Mouse (Mus musculus): ENCODE results near the gene Arntl. TPM values are rescaled to one million over a fixed set of nuclear protein-coding genes. Genes with fewer than 3 reads are reported as not detected.

The Arntl gene
- polyA plus RNA-seq, 1 experiment from 2014 or later: 11.2 TPM

GRCm38 (mm10) chr7:113269081-113269480 lies 61.8 kb downstream of the Arntl start:
- no peak overlapping the region for H3K4me2 ChIP-seq (replicated peaks; ENCODE audit: low read depth, low read length)
- H3K9me3 ChIP-seq (ENCODE audit: control insufficient read depth, low read length): no peaks in the 10 kb centered on the region
- no peak overlapping the region for H3K4me3 ChIP-seq (ENCODE audit: low read length)
- no peak overlapping the region for H3K27ac ChIP-seq (ENCODE audit: low read depth, low read length)
- no peaks in the 10 kb centered on the region for H3K27me3 ChIP-seq (ENCODE audit: control insufficient read depth, insufficient read depth, low read length)
- no peaks in the 10 kb centered on the region for H3K36me3 ChIP-seq (ENCODE audit: control insufficient read depth, insufficient read depth, low read length)
- no peak for ATAC-seq (ENCODE audit: low FRiP score, low TSS enrichment)
- H3K4me1 ChIP-seq (ENCODE audit: control insufficient read depth, insufficient read depth, low read length): no peaks in the 10 kb centered on the region
- no peak overlapping the region for H3K9ac ChIP-seq (ENCODE audit: low read depth, low read length)

- H3K4me2 ChIP-seq (replicated peaks; ENCODE audit: low read depth, low read length): no peak overlapping the region
- no peaks in the 10 kb centered on the region for H3K9me3 ChIP-seq (ENCODE audit: control insufficient read depth, low read length)
- no peak overlapping the region for H3K4me3 ChIP-seq (ENCODE audit: low read length)
- H3K27me3 ChIP-seq (ENCODE audit: control insufficient read depth, insufficient read depth, low read length): no peaks in the 10 kb centered on the region
- H3K27ac ChIP-seq (ENCODE audit: low read depth, low read length): no peak overlapping the region
- no peak overlapping the region for H3K9ac ChIP-seq (ENCODE audit: low read depth, low read length)
- H3K36me3 ChIP-seq (ENCODE audit: control insufficient read depth, insufficient read depth, low read length): no peaks in the 10 kb centered on the region
- H3K4me1 ChIP-seq (ENCODE audit: control insufficient read depth, insufficient read depth, low read length): no peaks in the 10 kb centered on the region
- 69% methylated on average over 3 of the region's 3 CpGs for WGBS
- ATAC-seq (ENCODE audit: low FRiP score, low TSS enrichment): no peak
Observed at GRCm38 (mm10) chr7:113269921-113270320, 62.7 kb downstream of the Arntl start.

DNA sequence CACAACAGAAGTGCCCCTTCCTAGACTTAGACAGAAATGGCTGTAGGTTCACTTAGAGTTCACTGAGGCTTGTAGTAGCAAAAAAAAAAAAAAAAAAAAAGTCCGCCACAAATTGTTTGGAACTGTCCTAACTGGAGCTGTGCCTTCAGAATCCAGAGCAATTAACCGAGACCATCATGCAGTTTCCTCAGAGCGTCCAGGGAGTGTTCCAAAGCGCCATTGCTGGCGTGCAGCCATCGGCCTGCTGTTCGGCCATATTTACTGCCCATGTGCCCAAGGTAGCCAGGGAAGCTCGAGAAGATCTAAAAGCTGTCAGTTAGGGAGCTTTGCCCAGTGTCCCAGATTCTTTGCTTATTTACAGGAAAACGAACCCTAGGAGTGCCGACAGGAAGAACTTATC lies 63.3 kb downstream of the Arntl start:
- H3K4me2 ChIP-seq (replicated peaks; ENCODE audit: low read depth, low read length): no peak overlapping the region
- ATAC-seq (ENCODE audit: low FRiP score, low TSS enrichment): no peak
- WGBS: 79% methylated on average over 10 of the region's 10 CpGs

DNA sequence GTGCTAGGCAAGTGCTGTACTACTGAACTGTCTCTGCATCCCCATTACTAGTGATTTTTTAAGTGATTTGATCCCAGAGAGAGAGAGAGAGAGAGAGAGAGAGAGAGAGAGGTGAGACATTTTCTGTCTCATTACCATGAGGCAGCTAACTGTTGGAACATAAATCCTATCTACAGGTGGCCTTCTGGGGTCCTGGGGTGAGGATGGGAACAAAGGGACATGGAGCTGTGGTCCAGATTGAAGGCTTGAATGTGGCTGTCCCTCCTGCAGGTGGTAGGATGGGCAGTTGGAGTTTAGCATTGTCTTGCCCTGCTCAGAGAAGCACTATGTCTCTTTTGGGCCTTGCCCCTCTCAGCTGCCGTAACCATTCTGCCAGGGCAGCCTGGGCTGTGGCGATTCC lies 63.7 kb downstream of the Arntl start:
- H3K9me3 ChIP-seq (ENCODE audit: control insufficient read depth, low read length): no peaks in the 10 kb centered on the region
- no peak overlapping the region for H3K9ac ChIP-seq (ENCODE audit: low read depth, low read length)
- H3K27ac ChIP-seq (ENCODE audit: low read depth, low read length): no peak overlapping the region
- H3K36me3 ChIP-seq (ENCODE audit: control insufficient read depth, insufficient read depth, low read length): no peaks in the 10 kb centered on the region
- ATAC-seq (ENCODE audit: low FRiP score, low TSS enrichment): no peak
- no peaks in the 10 kb centered on the region for H3K4me1 ChIP-seq (ENCODE audit: control insufficient read depth, insufficient read depth, low read length)
- H3K4me2 ChIP-seq (replicated peaks; ENCODE audit: low read depth, low read length): no peak overlapping the region
- WGBS: 72% methylated on average over 2 of the region's 2 CpGs
- no peak overlapping the region for H3K4me3 ChIP-seq (ENCODE audit: low read length)
- no peaks in the 10 kb centered on the region for H3K27me3 ChIP-seq (ENCODE audit: control insufficient read depth, insufficient read depth, low read length)

More for the DNA sequence above, 63.3 kb downstream of the Arntl start:
- H3K4me1 ChIP-seq (ENCODE audit: control insufficient read depth, insufficient read depth, low read length): no peaks in the 10 kb centered on the region
- H3K4me3 ChIP-seq (ENCODE audit: low read length): no peak overlapping the region
- no peak overlapping the region for H3K27ac ChIP-seq (ENCODE audit: low read depth, low read length)
- no peaks in the 10 kb centered on the region for H3K36me3 ChIP-seq (ENCODE audit: control insufficient read depth, insufficient read depth, low read length)
- H3K9ac ChIP-seq (ENCODE audit: low read depth, low read length): no peak overlapping the region
- H3K27me3 ChIP-seq (ENCODE audit: control insufficient read depth, insufficient read depth, low read length): no peaks in the 10 kb centered on the region
- no peaks in the 10 kb centered on the region for H3K9me3 ChIP-seq (ENCODE audit: control insufficient read depth, low read length)

- Histone ChIP-seq H3K4me2 (replicated peaks; ENCODE audit: low read depth, low read length) (no peak overlapping the region), H3K9me3 (ENCODE audit: control insufficient read depth, low read length) (no peaks in the 10 kb centered on the region), H3K4me3 (ENCODE audit: low read length) (no peak overlapping the region), H3K4me1 (ENCODE audit: control insufficient read depth, insufficient read depth, low read length) (no peaks in the 10 kb centered on the region), H3K9ac (ENCODE audit: low read depth, low read length) (no peak overlapping the region), H3K27me3 (ENCODE audit: control insufficient read depth, insufficient read depth, low read length) (no peaks in the 10 kb centered on the region), H3K27ac (ENCODE audit: low read depth, low read length) (no peak overlapping the region), H3K36me3 (ENCODE audit: control insufficient read depth, insufficient read depth, low read length) (no peaks in the 10 kb centered on the region)
- 86% methylated on average over 5 of the region's 6 CpGs for WGBS
- no peak for ATAC-seq (ENCODE audit: low FRiP score, low TSS enrichment)
Observed at GRCm38 (mm10) chr7:113272338-113272997, 65.2 kb downstream of the Arntl start.

- Histone ChIP-seq H3K27ac (ENCODE audit: low read depth, low read length) (no peak overlapping the region), H3K36me3 (ENCODE audit: control insufficient read depth, insufficient read depth, low read length) (no peaks in the 10 kb centered on the region), H3K4me3 (ENCODE audit: low read length) (no peak overlapping the region), H3K27me3 (ENCODE audit: control insufficient read depth, insufficient read depth, low read length) (no peaks in the 10 kb centered on the region), H3K9ac (ENCODE audit: low read depth, low read length) (no peak overlapping the region), H3K4me1 (ENCODE audit: control insufficient read depth, insufficient read depth, low read length) (no peaks in the 10 kb centered on the region), H3K9me3 (ENCODE audit: control insufficient read depth, low read length) (no peaks in the 10 kb centered on the region), H3K4me2 (replicated peaks; ENCODE audit: low read depth, low read length) (no peak overlapping the region)
- WGBS: 69% methylated on average over 2 of the region's 2 CpGs
- ATAC-seq (ENCODE audit: low FRiP score, low TSS enrichment): no peak
Observed at GRCm38 (mm10) chr7:113277245-113277644, 70.0 kb downstream of the Arntl start.

DNA sequence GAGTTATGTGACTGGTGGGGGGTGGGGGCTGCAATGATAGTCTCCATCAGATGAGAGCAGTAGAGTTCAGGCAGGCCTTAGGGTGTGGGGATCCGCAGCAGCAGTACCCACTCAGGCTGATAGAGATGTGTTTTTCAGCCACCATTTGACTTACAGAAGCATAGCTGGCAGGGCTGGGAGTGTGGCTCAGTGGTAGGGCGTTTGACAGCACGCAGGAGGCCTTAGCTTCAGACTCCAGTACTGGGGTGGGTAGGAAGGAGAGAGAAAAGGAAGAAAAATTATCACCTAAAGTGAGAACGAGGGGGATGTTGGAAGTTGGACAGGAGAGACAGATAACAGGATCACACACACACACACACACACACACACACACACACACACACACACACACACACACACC lies 71.2 kb downstream of the Arntl start:
- Histone ChIP-seq H3K9ac (ENCODE audit: low read depth, low read length) (no peak overlapping the region), H3K4me2 (replicated peaks; ENCODE audit: low read depth, low read length) (no peak overlapping the region), H3K27ac (ENCODE audit: low read depth, low read length) (no peak overlapping the region), H3K9me3 (ENCODE audit: control insufficient read depth, low read length) (no peaks in the 10 kb centered on the region), H3K36me3 (ENCODE audit: control insufficient read depth, insufficient read depth, low read length) (no peaks in the 10 kb centered on the region), H3K4me1 (ENCODE audit: control insufficient read depth, insufficient read depth, low read length) (no peaks in the 10 kb centered on the region), H3K27me3 (ENCODE audit: control insufficient read depth, insufficient read depth, low read length) (no peaks in the 10 kb centered on the region), H3K4me3 (ENCODE audit: low read length) (no peak overlapping the region)
- no peak for ATAC-seq (ENCODE audit: low FRiP score, low TSS enrichment)
- WGBS: 74% methylated on average over 4 of the region's 4 CpGs

GRCm38 (mm10) chr7:113279246-113279645 lies 72.0 kb downstream of the Arntl start:
- Histone ChIP-seq H3K36me3 (ENCODE audit: control insufficient read depth, insufficient read depth, low read length) (no peaks in the 10 kb centered on the region), H3K9me3 (ENCODE audit: control insufficient read depth, low read length) (no peaks in the 10 kb centered on the region), H3K4me3 (ENCODE audit: low read length) (no peak overlapping the region), H3K27me3 (ENCODE audit: control insufficient read depth, insufficient read depth, low read length) (no peaks in the 10 kb centered on the region), H3K27ac (ENCODE audit: low read depth, low read length) (no peak overlapping the region), H3K4me1 (ENCODE audit: control insufficient read depth, insufficient read depth, low read length) (no peaks in the 10 kb centered on the region), H3K4me2 (replicated peaks; ENCODE audit: low read depth, low read length) (no peak overlapping the region), H3K9ac (ENCODE audit: low read depth, low read length) (no peak overlapping the region)
- ATAC-seq (ENCODE audit: low FRiP score, low TSS enrichment): no peak
- 67% methylated on average over 2 of the region's 2 CpGs for WGBS

GRCm38 (mm10) chr7:113285405-113285804 lies 78.1 kb downstream of the Arntl start:
- WGBS: 86% methylated on average over 2 of the region's 2 CpGs
- no peak overlapping the region for H3K27ac ChIP-seq (ENCODE audit: low read depth, low read length)
- H3K9me3 ChIP-seq (ENCODE audit: control insufficient read depth, low read length): no peaks in the 10 kb centered on the region
- H3K4me2 ChIP-seq (replicated peaks; ENCODE audit: low read depth, low read length): no peak overlapping the region
- H3K36me3 ChIP-seq (ENCODE audit: control insufficient read depth, insufficient read depth, low read length): peaks cover 6% of the 10 kb centered on the region
- H3K9ac ChIP-seq (ENCODE audit: low read depth, low read length): no peak overlapping the region
- H3K4me1 ChIP-seq (ENCODE audit: control insufficient read depth, insufficient read depth, low read length): no peaks in the 10 kb centered on the region
- H3K4me3 ChIP-seq (ENCODE audit: low read length): no peak overlapping the region
- no peak for ATAC-seq (ENCODE audit: low FRiP score, low TSS enrichment)
- no peaks in the 10 kb centered on the region for H3K27me3 ChIP-seq (ENCODE audit: control insufficient read depth, insufficient read depth, low read length)

All from kidney, embryonic 14.5 days (tissue).